Mouse (Mus musculus) left cerebral cortex, postnatal 14 days (tissue): Measurements from ENCODE around the gene Fam214b. TPM values are rescaled to one million over a fixed set of nuclear protein-coding genes. Genes with fewer than 3 reads are reported as not detected.

Source experiments
- DNase-seq, 2 experiments: peaks; one replicate each; pipeline ENCODE4 v3.0.0; 2021 to 2022; ENCODE audit warnings: low spot score in 2 of 2, mixed read lengths in 1 of 2
- intact Hi-C: fragments of 180-260 bp; cut with DNase I; formaldehyde crosslinking; loops from one replicate; pipeline ENCODE4 v1.15.1; 2025
- long read RNA-seq, 2 experiments: library from polyadenylated mRNA; stranded (forward); transcript quantifications; one replicate each; pipeline ENCODE4 v2.0.0; 2021
- total RNA-seq, 2 experiments: library from RNA; stranded (reverse); gene quantifications; 2 replicates each; pipeline ENCODE4 v1.2.3; 2021

The Fam214b gene
- total RNA-seq: 10 to 100 TPM; 29.2 to 37.3 TPM
- long read RNA-seq, experiment 1, transcript Fam214b-204 (9 exons, 3,280 nt): major isoform, 7 of 28 reads
- long read RNA-seq, experiment 1, partial matches to known transcripts: 9 of 28 reads
- long read RNA-seq, experiment 1, other reads (novel, unspliced or antisense): 8 of 28 reads
- long read RNA-seq, experiment 2, transcript Fam214b-204 (9 exons, 3,280 nt): major isoform, 8 of 29 reads
- long read RNA-seq, experiment 2, transcript Fam214b-202 (9 exons, 3,107 nt): minor isoform, 7 of 29 reads
- long read RNA-seq, experiment 2, partial matches to known transcripts: 7 of 29 reads
- long read RNA-seq, experiment 2, other reads (novel, unspliced or antisense): 7 of 29 reads

DNA sequence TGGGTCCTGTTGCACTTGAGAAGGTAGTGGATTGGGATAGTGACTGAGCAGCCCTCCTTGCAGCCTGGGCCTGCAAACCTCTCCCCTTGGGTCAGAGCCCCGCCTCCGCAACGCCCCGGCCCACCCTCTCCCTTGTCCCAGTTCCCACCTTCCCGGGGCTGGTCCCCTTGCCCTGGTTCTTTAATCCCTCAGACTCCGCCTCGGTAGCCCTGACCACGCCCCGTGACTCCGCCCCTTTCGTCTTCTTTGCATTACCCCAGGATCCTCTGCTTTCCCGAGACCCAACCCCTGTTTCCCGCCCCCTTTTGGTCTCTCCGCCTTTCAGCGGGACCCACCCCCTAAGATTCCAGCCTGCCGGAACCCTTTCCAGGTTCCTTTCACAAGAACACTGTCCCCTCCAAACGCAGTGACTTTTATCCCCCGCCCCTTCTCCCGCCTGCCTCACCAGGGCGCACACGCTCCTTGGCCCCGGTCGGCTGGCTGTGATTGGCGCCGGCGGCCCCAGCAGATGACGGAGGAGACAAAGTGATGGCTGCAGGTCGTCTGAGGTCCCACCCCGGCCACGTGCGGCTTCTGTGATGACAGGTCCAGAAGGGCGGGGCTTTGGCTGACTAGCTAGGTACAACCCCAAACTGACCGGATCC is at the start of gene Fam214b:
Fam214b (minus strand) TSS at position 562 of the 644 bp plus-strand sequence.
- intact Hi-C loops: loop anchor here (5.0 kb wide), 2 partner anchors 67 to 202 kb away; no protein-coding TSS in a partner anchor
- peak; percentile 92 to 94 for DNase-seq

DNA sequence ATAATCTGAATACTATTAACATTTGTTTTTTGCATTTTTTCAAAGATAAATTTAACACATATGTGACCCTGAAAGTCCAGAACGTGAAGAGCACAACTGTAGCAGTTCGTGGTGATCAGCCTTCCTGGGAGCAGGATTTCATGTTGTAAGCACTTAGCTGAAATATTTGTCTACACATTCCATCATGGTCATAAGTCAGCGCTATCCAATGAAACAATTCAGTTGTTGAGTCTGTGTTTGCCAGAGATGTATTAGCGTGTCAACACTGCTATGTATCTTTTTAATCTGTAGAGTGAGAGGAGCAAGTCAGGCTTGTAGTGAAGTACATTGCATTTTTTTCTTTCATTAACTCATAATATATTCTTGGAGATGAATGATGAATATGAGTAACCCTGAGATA is 45.2 kb upstream of the Fam214b start:
- DNase-seq: no peak
- intact Hi-C loops: no loop called here

DNA sequence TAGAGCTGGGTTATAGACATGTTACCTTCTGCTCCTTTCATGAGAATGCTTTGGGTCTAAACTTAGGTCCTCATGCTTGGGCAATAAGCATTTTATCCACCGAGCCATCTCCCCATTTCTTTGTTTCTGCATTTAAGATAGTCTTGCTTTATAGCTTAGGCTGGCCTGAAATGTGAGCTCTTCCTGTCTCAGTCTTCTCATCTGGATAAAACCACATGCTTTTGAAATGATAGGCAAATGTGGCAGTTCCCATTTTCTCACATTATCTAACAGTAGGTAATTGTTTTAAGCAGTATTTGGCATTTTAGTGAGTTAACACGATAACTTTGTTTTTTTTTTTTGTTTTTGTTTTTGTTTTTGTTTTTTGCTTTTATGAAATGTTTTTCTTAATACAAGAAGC is 43.9 kb upstream of the Fam214b start:
- intact Hi-C loops: no loop called here
- no peak for DNase-seq

DNA sequence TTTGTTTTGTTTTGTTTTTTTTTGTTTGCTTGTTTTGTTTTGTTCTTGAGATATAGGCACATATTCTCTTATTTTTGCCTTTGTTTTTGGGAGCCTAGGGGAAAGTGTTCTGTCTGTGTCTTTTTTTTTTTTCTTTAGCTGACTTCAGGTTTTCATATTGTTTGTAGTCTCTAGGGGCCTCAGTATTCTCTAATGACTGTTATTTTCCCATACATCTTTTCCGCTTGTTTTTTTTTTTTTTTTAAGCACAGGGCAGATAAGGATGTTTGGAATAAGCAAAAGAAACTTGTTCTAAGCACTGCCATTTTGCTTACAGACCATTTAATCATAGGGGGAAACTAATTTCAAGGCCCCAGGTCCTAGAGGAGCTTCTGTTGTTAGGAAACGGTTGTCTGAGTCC is 36.4 kb upstream of the Fam214b start:
- intact Hi-C loops: no loop called here
- no peak for DNase-seq

DNA sequence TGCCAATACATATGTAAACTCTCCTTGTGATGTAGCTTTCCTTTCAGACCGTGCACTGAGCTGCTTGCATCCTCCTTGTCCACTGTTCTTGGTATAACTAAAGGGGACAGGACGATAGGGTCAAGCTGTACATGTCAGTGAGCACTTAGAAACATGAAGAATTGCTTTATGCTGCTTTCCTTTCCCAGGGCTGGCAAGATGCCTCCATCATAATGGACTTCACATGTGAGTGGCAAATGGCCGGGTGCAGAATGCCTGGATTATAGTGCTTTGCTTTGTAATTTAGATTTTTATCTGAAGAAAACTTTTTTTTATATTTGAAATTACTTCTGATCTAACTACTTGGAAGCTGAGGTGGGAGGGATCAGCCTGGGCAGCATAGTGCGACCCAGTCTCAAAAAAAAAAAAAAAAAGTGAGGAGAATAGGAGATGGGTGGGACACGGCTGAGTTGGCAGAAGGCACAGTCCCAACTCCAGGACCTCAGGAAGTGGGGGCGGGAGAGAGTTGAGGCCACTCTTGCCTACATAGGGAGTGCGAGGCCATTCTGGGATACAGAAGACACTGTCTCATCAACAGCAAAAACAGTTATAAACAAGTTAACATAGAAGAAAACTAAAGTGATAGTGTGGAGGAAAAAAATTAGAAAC is 32.2 kb upstream of the Fam214b start:
- intact Hi-C loops: no loop called here
- DNase-seq: no peak

DNA sequence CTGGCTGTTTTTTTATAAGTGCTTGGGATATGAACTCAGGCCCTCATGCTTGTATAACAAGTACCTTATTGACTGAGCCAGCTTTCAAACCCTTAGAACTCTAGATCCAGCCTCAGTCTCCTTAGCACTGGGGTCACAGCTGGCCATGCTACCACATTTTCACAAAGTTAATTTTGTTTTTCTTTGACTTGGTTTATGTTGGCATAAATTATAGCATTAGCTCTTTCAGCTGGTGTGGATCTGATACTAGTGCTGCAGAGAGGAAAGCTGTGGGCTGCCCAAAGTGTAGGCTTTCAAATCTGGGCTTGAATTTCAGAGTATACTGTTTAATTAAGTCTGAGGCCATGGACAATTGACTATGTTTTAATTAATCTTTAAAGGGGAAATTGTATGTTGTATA is 28.9 kb upstream of the Fam214b start:
- no peak for DNase-seq
- intact Hi-C loops: no loop called here

DNA sequence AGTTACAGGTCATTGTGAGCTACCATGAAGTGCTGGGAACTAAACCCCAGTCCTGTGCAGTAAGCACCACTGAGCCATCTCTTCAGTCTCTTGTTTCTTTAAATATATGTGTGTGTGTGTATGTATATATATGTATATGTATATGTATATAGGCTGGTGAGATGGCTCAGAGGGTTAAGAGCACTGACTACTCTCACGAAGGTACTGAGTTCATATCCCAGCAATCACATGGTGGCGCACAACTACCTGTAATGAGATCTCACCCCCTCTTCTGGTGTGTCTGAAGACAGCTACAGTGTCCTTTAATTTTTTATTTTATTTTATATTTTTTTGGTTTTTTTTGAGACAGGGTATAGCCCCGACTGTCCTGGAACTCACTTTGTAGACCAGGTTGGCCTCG is 19.5 kb upstream of the Fam214b start:
- intact Hi-C loops: no loop called here
- DNase-seq: no peak

DNA sequence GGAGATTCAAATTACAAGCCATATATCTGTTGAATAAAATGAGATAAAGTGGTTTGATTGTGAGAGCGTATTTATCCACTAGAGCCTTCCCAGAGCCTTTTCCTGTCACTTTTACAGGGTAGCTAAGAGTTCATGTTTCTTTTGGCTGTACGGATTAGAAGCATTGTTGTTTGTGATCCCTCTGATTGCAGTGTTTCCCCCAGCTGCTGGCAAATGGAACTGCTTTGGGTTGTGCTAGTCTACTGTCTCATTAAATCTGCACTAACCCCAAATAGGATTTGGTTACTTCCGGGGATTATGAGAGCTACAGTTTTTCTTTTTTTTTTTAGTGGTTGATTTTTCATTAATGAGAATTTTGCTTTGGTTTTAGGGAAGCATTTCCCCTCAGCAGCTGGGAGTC is 14.3 kb upstream of the Fam214b start:
- DNase-seq: no peak
- intact Hi-C loops: no loop called here

DNA sequence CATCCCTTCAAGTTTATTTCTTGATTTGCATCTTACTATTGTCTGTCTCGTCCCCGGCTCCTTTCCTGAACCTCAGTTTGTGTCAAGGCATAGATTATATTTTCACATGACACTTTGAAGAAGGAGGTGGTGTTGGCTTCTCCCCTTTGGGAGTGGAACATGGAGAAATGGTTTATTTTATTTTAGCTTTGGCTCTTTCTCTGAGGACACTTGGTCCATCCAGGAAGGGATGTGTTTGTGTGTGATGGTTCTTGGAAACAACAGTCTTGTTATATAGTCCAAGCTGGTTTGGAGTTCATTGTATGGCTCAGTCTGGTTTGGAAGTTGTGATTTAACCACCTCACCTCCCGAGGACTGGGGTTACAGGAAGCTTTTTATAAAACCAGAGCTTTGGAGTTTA is 13.7 kb upstream of the Fam214b start:
- DNase-seq: no peak
- intact Hi-C loops: loop anchor here (10.0 kb wide), 1 partner anchor 325 kb away; the partner anchor contains the start of gene Rusc2

DNA sequence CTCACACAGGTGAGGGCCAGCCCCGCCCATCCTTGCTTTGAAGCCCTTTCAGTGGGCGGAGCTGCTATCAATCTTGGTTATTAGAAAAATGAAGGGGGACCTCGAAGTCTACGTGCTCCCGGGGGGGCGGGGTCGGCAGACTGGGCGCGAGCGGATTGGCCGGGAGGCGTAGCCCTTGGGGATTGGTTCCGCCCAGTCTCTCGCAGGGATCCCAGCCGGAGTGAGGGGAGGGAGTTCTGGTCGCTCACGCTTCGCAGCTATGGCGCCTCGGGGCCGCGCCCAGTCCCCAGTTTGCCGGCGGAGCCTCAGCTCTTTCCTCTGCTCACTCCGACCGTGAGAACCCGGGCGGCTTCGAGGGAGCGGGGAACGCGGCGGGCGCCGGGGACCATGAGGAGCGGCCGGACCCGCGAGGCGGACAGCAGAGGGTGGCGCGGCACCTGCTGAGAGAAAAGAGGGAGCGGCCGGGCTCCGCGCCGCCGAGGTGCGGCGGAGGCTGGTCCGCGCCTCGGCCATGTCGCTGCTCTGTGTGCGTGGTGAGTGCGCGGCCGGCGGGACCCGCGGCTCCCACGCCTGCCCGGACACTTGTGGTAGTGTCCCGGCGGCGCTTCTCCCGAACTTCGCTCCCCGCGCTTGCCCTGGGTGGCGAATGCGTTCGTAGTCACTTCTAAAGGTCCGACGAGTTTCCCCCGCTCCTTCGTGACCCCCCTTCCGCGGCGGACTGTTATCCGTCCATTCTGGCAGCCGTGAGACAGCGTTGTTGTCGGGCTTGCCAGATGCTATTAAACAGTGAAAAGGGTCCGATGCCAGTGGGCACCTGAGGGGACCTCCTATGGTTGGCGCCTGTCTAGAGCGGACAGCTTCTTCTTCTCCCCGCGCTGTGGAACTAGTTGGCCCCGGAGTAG is 13.0 kb upstream of the Fam214b start, which contains the start of gene Unc13b:
Unc13b (plus strand) TSS at position 201 of the 902 bp plus-strand sequence.
- intact Hi-C loops: loop anchor here (10.0 kb wide), 1 partner anchor 326 kb away; the partner anchor contains the start of gene Rusc2

DNA sequence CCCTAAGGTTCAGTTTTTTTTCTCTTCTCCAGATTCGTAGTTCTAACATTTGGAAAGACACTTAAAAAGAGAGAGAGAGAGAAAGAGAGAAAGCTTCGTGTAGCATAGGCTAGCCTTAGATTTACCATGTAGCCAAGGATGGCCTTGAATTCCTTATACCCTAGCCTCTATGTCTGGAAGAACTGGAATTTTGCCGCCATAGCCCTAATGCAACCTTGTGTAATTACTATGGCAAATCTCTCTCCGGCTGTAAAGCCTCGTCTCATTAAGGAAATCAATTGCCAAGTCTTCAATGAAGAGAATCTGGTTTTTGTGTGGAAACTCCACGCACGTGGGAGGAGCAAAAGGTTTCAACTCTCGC is 12.4 kb upstream of the Fam214b start:
- no peak for DNase-seq
- intact Hi-C loops: loop anchor here (10.0 kb wide), 1 partner anchor 326 kb away; the partner anchor contains the start of gene Rusc2

More for the DNA sequence above, 13.0 kb upstream of the Fam214b start, which contains the start of gene Unc13b:
- peak; percentile 80 to 91 for DNase-seq

DNA sequence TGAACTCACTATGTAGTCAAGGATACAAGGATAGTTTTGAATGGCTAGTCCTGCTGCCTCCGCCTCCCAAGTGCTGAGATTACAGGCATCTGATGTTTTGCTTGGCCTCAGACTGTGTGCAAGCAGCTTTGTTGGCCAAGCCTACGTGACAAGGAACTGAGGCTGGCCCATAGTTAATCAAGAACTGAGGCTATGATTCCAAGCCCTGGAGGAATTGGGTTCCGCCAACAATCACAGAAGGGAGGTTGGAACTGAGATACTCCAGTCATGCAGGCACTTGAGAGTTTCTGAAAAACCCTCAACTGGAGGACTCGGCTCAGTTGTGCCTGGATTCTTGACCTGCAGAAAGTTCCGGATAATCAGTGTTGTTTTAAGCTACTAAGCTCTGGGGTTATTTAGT is 11.6 kb upstream of the Fam214b start:
- no peak for DNase-seq
- intact Hi-C loops: loop anchor here (10.0 kb wide), 1 partner anchor 327 kb away; the partner anchor contains the start of gene Rusc2

DNA sequence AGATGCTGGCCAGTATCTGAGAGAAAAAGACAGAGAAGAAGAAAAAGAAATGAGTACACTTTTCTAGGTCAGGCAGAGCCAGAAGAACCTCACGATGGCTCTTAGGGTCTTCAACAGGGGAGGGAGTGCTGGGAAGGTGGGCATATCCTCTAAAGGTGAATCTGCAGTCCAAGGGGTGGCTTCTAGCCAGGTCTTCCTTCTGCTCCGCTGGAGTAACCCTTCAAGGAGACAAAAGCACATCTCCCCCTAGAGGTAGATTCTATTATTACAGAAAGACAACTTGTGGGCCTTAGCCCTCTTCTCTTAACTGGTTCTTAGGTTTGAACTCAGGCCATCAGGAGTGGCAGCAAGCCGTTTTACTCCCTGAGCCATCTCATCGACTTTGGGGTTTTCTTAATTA is 6.6 kb upstream of the Fam214b start:
- peak in 1 of 2 experiments; percentile 72 for DNase-seq
- intact Hi-C loops: loop anchor here (10.0 kb wide), 1 partner anchor 332 kb away; the partner anchor contains the start of gene Rusc2

DNA sequence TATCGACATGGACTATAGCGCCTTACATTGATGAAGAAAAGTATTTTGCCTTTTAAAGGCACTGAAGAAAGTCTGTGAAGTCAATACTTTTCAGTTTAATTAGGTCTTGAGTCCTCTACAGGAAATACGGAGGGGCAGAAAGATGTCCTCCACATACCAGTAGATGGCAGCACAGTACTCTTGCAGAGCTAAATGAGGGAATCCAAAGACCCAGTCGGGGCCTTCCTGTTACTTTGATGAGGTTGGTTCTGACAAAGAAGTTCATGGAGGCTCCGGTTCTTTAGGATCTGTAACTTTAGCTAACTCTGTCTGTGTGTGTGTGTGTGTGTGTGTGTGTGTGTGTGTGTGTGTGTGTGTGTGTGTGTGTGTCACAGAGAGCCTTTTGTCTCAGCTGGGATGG is 1.2 kb upstream of the Fam214b start:
- intact Hi-C loops: loop anchor here (5.0 kb wide), 2 partner anchors 65 to 200 kb away; no protein-coding TSS in a partner anchor
- DNase-seq: peak; percentile 88 to 95

DNA sequence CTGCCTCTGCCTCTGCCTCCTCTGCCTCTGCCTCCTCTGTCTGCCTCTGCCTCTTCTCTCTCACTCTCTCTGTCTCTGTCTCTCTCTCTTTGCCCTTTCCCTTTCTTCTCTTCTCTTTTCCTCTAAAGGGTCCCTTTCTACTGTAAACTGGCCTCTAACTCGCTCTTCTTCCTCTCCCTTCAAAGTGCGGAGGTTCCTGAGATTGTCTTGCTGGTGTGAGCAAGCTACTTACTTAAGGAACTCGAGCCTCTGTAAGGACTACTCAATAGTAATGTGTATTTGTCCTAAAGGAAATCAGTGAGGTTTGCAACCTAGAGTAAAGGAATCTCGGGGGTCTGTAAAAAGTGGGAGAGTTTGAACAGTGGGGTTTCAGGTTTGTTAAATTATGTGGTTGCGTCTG is 587 bp upstream of the Fam214b start:
- intact Hi-C loops: loop anchor here (5.0 kb wide), 2 partner anchors 66 to 201 kb away; no protein-coding TSS in a partner anchor
- no peak for DNase-seq

DNA sequence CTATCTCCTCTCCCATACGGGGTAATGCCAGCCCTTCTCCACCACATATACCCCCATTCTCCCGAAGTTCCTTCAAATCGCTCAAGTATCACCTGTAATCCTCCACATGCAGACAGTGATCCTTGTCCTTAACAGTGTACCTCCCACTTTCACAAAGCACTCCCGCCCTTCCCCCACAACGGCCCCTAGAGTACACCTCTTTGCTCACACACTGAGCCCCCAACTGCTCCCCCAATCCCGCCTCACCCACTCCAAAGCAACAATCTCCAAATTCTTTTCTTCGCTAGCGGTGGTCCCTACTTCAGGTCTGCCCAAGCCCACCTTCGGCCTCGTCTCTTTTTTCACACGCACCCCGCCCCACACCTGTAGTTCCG is 748 bp downstream of the Fam214b start:
- DNase-seq: no peak
- intact Hi-C loops: loop anchor here (5.0 kb wide), 2 partner anchors 67 to 202 kb away; no protein-coding TSS in a partner anchor

DNA sequence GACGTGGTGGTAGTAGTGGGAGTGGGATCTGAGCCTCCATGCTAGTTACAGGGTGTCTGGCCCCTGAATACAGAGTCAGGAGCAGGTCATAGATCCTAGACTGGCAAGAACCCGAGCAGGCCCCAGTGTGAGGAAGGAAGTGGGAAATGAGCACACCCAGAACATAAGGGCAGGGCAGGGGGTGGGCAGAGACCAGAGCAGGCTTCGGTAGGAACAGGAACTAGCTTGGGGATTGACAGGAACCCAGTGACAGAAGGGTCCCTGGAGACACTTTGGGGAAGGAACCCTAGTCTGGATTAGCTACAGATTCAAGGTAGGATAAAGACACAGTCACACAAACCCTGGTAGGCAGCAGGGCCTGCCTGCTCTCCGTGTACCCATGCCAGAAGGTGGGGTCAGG is 1.3 kb downstream of the Fam214b start:
- intact Hi-C loops: loop anchor here (5.0 kb wide), 3 partner anchors 68 to 383 kb away; partner anchors contain the start of gene Fam166b
- no peak for DNase-seq

DNA sequence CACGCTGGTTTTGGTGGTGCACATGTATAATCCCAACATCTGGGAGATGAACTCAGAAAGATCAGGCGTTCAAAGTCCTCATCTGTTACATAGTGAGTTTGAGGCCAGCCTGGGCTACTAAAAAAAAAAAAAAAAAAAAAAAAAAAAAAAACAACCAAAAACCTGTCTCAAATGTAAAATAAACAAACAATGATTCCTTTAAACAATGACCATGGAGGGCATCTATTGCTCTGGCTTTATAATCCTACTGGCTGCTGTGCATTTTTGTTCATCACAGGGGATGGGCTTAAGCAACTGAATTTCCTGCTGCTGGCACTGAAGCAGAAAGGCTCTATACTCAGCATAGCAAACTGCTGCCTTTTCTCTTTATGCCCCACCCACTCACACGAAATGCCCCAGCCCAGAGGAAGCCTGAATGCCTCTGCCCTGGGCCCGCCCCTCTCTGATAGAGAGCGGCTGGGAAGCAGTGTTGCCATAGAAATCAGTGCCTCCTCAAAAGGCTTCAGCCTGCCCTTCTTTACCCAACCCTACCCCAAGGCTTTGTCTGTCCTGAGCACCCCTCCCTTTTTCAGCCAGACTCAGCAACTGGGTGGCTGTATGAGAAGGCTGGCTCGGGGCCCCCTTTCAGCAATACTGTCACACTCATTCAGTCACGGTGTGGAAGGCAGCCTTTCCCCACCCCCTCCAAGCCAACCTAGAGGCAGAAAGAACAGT is 2.2 kb downstream of the Fam214b start:
- intact Hi-C loops: loop anchor here (5.0 kb wide), 1 partner anchor 384 kb away; the partner anchor contains the start of gene Fam166b
- DNase-seq: peak; percentile 64 to 87
